Mouse (Mus musculus) limb, embryonic 12.5 days (tissue): ENCODE measurements around the gene Zbed3. TPM values are rescaled to one million over a fixed set of nuclear protein-coding genes. Genes with fewer than 3 reads are reported as not detected.
A peak's percentile ranks its signal among the peaks of the same experiment; 100 is the strongest.

ENCODE experiments used
- ATAC-seq: fragments of 200-750 bp; cut with Nextera tagmentation; 2 replicates; pipeline ENCODE4 v1.8.0; 2017; ENCODE audit warnings: low read depth, moderate TSS enrichment; ENCODE audit not compliant: insufficient number of reproducible peaks, insufficient read depth, low FRiP score, low TSS enrichment
- H3K27ac ChIP-seq: fragments of 300-500 bp; sonication (generic); 2 replicates; pipeline ENCODE4 v1.5.1; 2016; ENCODE audit warnings: mild to moderate bottlenecking, moderate library complexity
- H3K27me3 ChIP-seq: fragments of 300-500 bp; sonication (generic); 2 replicates; pipeline ENCODE4 v1.6.1; 2016; ENCODE audit warnings: mild to moderate bottlenecking, moderate library complexity
- H3K36me3 ChIP-seq: fragments of 300-500 bp; sonication (generic); 2 replicates; pipeline ENCODE4 v1.6.1; 2016; ENCODE audit warnings: mild to moderate bottlenecking, moderate library complexity
- H3K4me1 ChIP-seq: fragments of 300-500 bp; sonication (generic); replicated peaks from 2 replicates; pipeline ENCODE4 v1.6.1; 2016
- H3K4me2 ChIP-seq: fragments of 300-500 bp; sonication (generic); 2 replicates; pipeline ENCODE4 v1.6.1; 2016; ENCODE audit warnings: mild to moderate bottlenecking, moderate library complexity
- H3K4me3 ChIP-seq: fragments of 300-500 bp; sonication (generic); replicated peaks from 2 replicates; pipeline ENCODE4 v1.5.1; 2016; ENCODE audit warnings: mild to moderate bottlenecking
- H3K9ac ChIP-seq: fragments of 300-500 bp; sonication (generic); replicated peaks from 2 replicates; pipeline ENCODE4 v1.6.1; 2016; ENCODE audit warnings: mild to moderate bottlenecking, moderate library complexity
- H3K9me3 ChIP-seq: fragments of 300-500 bp; sonication (generic); 2 replicates; pipeline ENCODE4 v1.6.1; 2016; ENCODE audit warnings: mild to moderate bottlenecking, moderate library complexity
- WGBS: fragments of 180-500 bp; shearing (Covaris S2); methylation state at CpG from one replicate; pipeline ENCODE4 v1.1.7; 2016; 5-methylcytosine and 5-hydroxymethylcytosine counted together
- polyA plus RNA-seq: library from polyadenylated mRNA; unstranded; fragments of >200 nt; fragmentation: Nextera tagmentation; extraction: Ambion mirVana; gene quantifications from 2 replicates; pipeline ENCODE4 v1.2.1, GENCODE M21; 2016

Zbed3 gene
- polyA plus RNA-seq, 1 experiment from 2014 or later, result 105 TPM

GRCm38 (mm10) chr13:95332086-95332899 lies 8.9 kb downstream of the Zbed3 start:
- peaks cover 18% of the 10 kb centered on the region for H3K4me1 ChIP-seq
- WGBS, result 83% methylated on average over 11 of the region's 11 CpGs
- H3K9me3 ChIP-seq, result peaks cover 4% of the 10 kb centered on the region; the same call in 1 of the 2 replicates
- no peaks in the 10 kb centered on the region for H3K27me3 ChIP-seq
- H3K36me3 ChIP-seq, result peaks cover 46% of the 10 kb centered on the region
- no peak for ATAC-seq
- H3K4me2 ChIP-seq, result no peak overlapping the region
- no peak overlapping the region for H3K9ac ChIP-seq
- H3K27ac ChIP-seq, result peak overlapping the region; percentile 32
- no peak overlapping the region for H3K4me3 ChIP-seq

DNA sequence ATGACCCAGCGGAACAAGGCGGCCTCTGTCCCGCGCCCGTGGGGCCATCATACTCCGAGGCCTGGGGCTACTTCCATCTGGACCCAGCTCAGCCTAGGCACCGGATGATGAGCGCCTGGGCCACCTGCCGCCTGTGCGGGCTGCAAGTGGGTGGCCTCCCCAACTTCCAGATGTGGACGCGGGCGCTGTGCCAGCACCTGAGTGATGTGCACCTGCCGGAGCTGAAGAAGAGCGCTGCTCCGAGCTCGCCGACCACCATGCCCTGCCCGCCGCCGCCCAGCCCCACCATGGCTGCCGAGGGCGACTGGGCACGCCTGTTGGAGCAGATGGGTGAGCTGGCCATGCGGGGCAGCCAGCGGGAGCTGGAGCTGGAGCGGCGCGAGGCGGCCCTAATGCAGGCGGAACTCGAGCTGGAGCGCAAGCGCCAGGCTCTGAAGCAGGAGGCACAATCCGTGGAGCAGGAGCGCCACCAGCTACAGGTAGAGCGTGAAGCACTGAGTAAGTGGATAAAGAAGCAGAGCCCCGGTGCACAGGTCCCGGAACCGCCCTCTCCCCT lies 12.8 kb downstream of the Zbed3 start:
- WGBS, result 79% methylated on average over 40 of the region's 40 CpGs
- Histone ChIP-seq H3K9ac (no peak overlapping the region), H3K4me2 (no peak overlapping the region), H3K4me1 (no peaks in the 10 kb centered on the region), H3K27ac (no peak overlapping the region), H3K9me3 (peaks cover 4% of the 10 kb centered on the region; the same call in 1 of the 2 replicates), H3K27me3 (no peaks in the 10 kb centered on the region), H3K36me3 (peaks cover 74% of the 10 kb centered on the region), H3K4me3 (no peak overlapping the region)
- ATAC-seq, result no peak

- H3K27me3 ChIP-seq, result no peaks in the 10 kb centered on the region
- no peak overlapping the region for H3K4me2 ChIP-seq
- no peak overlapping the region for H3K9ac ChIP-seq
- no peak for ATAC-seq
- peaks cover 32% of the 10 kb centered on the region for H3K36me3 ChIP-seq
- no peak overlapping the region for H3K4me3 ChIP-seq
- WGBS, result 81% methylated on average over 8 of the region's 8 CpGs
- H3K9me3 ChIP-seq, result no peaks in the 10 kb centered on the region
- H3K4me1 ChIP-seq, result no peaks in the 10 kb centered on the region
- no peak overlapping the region for H3K27ac ChIP-seq
These were observed 20.1 kb downstream of the Zbed3 start for GRCm38 (mm10) chr13:95343470-95343869.

- Histone ChIP-seq H3K27me3 (no peaks in the 10 kb centered on the region), H3K9me3 (0 out of 2 replicates have a peak, but pooled peaks cover 3% of the 10 kb centered on the region), H3K36me3 (peaks cover 29% of the 10 kb centered on the region)
These were observed 22.5 kb downstream of the Zbed3 start for GRCm38 (mm10) chr13:95345869-95346268.

DNA sequence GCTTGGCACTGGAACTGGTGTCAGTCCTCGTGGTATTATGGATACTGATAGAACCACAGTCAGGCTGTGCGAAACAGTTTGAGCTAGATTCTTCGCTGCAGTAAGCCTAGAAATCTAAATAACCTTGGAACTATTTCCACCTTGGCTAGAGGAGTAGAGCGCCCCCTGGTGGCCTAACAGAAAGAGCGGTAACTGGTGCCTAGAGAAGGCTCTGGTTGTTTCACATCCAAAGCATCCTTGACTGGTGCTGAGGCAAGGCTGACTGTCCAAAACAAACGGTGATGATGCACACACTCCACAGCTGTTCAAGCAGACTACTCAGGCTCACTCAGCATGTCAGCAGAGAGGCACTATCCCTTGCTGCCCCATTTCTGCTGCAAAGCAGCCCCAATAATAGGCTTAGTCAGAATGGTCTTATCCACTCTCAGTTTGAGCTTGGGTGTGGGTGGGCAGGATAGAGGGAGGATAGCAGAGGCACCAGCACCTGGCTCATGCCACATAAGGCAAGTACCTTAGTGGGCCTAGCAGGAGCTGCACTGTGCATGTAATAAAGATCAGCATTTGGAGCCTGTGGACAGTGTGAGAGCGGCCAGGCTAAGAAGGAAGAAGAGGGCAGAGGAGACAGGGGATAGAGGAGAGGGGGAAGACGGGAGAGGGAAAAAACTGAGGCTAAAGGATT lies 23.7 kb downstream of the Zbed3 start:
- Histone ChIP-seq H3K4me3 (no peak overlapping the region), H3K9me3 (0 out of 2 replicates have a peak, but pooled peaks cover 3% of the 10 kb centered on the region), H3K36me3 (peaks cover 38% of the 10 kb centered on the region), H3K9ac (no peak overlapping the region), H3K27me3 (no peaks in the 10 kb centered on the region), H3K4me1 (no peaks in the 10 kb centered on the region), H3K27ac (no peak overlapping the region), H3K4me2 (no peak overlapping the region)
- ATAC-seq, result peak; percentile 29; the same call in 1 of the 2 replicates
- 40% methylated on average over 8 of the region's 8 CpGs for WGBS

More at GRCm38 (mm10) chr13:95345869-95346268, 22.5 kb downstream of the Zbed3 start:
- Histone ChIP-seq H3K4me1 (no peaks in the 10 kb centered on the region), H3K27ac (no peak overlapping the region), H3K4me2 (no peak overlapping the region), H3K4me3 (no peak overlapping the region), H3K9ac (no peak overlapping the region)
- no peak for ATAC-seq
- 84% methylated on average over 6 of the region's 6 CpGs for WGBS

GRCm38 (mm10) chr13:95348476-95348875 lies 25.1 kb downstream of the Zbed3 start:
- H3K4me3 ChIP-seq, result no peak overlapping the region
- peaks cover 49% of the 10 kb centered on the region for H3K36me3 ChIP-seq
- H3K4me1 ChIP-seq, result no peaks in the 10 kb centered on the region
- no peak overlapping the region for H3K9ac ChIP-seq
- H3K4me2 ChIP-seq, result no peak overlapping the region
- no peak for ATAC-seq
- H3K27ac ChIP-seq, result no peak overlapping the region
- 0 out of 2 replicates have a peak, but pooled peaks cover 3% of the 10 kb centered on the region for H3K9me3 ChIP-seq
- WGBS, result 88% methylated on average over 3 of the region's 3 CpGs
- no peaks in the 10 kb centered on the region for H3K27me3 ChIP-seq

- 84% methylated on average over 2 of the region's 2 CpGs for WGBS
- no peak overlapping the region for H3K4me2 ChIP-seq
- H3K36me3 ChIP-seq, result peaks cover 95% of the 10 kb centered on the region
These were observed 34.8 kb downstream of the Zbed3 start for GRCm38 (mm10) chr13:95358223-95358622.

DNA sequence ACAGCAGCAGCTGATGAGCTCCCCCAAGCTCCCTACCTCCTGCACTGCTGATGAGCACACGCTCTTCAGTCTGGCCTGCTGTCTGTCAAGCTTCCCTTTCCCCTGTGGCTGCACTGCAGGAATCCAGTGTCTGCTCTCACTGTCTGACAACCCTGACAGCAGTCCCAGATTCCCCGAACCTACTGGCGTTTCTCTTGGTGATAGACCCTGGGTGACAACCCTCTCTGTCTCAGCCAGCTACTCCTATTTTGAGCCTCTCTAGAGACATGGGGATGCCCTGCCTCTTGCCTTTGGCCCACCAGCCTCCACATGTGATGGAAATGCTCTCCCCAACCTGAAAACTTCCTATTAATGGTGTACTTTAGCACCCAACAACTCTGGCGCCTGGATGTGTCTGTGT lies 40.0 kb downstream of the Zbed3 start:
- no peak for ATAC-seq
- Histone ChIP-seq H3K4me2 (no peak overlapping the region), H3K9ac (no peak overlapping the region), H3K4me3 (no peak overlapping the region), H3K4me1 (no peaks in the 10 kb centered on the region), H3K9me3 (no peaks in the 10 kb centered on the region), H3K36me3 (peaks cover 73% of the 10 kb centered on the region), H3K27me3 (no peaks in the 10 kb centered on the region), H3K27ac (no peak overlapping the region)
- 88% methylated on average over 4 of the region's 4 CpGs for WGBS

More at GRCm38 (mm10) chr13:95358223-95358622, 34.8 kb downstream of the Zbed3 start:
- no peaks in the 10 kb centered on the region for H3K27me3 ChIP-seq
- no peak overlapping the region for H3K4me3 ChIP-seq
- no peak for ATAC-seq
- H3K9me3 ChIP-seq, result no peaks in the 10 kb centered on the region
- no peak overlapping the region for H3K27ac ChIP-seq
- H3K9ac ChIP-seq, result no peak overlapping the region
- H3K4me1 ChIP-seq, result no peaks in the 10 kb centered on the region

- Histone ChIP-seq H3K4me3 (no peak overlapping the region), H3K9ac (no peak overlapping the region), H3K4me2 (no peak overlapping the region), H3K36me3 (peaks cover 75% of the 10 kb centered on the region), H3K27me3 (no peaks in the 10 kb centered on the region), H3K27ac (no peak overlapping the region), H3K4me1 (no peaks in the 10 kb centered on the region), H3K9me3 (no peaks in the 10 kb centered on the region)
- WGBS, result 89% methylated on average over 8 of the region's 8 CpGs
- ATAC-seq, result no peak
These were observed 42.9 kb downstream of the Zbed3 start for GRCm38 (mm10) chr13:95366356-95366755.

GRCm38 (mm10) chr13:95374701-95375553 lies 51.5 kb downstream of the Zbed3 start, which contains the start of gene Aggf1:
Aggf1 (minus strand) TSS chr13:95375352.
- peak within 1 kb of the TSS; percentile 94 for H3K4me2 ChIP-seq
- no peaks in the 10 kb centered on the region for H3K9me3 ChIP-seq
- peak within 1 kb of the TSS; percentile 75 for H3K27ac ChIP-seq
- WGBS, result 1% methylated on average over 85 of the region's 86 CpGs
- H3K9ac ChIP-seq, result peak within 1 kb of the TSS; percentile 94
- no peaks in the 10 kb centered on the region for H3K27me3 ChIP-seq
- H3K4me3 ChIP-seq, result peak within 1 kb of the TSS; percentile 94
- peaks cover 18% of the 10 kb centered on the region for H3K36me3 ChIP-seq
- ATAC-seq, result peak; percentile 96
- H3K4me1 ChIP-seq, result peaks cover 11% of the 10 kb centered on the region
